Comparison of ENCODE assay signal across 29 mouse cellular contexts in the genomic region with DNA sequence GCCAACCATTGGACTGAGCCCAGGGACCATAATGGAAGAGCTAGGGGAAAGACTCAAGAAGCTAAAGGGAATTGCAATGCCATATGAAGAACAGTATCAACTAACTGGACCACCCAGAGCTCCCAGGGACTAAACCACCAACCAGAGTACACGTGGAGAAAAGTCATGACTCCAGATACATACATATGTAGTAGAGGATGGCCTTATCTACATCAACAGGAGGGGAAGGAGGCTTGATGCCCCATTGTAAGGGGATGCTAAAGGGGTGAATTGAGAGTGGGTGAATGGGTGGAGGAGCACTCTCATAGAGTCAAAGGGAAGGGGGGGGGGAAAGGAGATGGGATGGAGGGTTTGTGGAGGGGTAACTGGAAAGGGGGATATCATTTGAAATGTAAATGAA. TPM values are rescaled to one million over a fixed set of nuclear protein-coding genes. Genes with fewer than 3 reads are reported as not detected.
"Had no signal": no experiment of that assay in that cellular context is flagged by ENCODE, and none has a peak within 500 bp of the region (broad histone marks: within the 10 kb centered on the region; RNA-seq: fewer than 3 reads in every experiment).

No protein-coding gene starts in this region.

- H3K9me3 ChIP-seq: heart, embryonic 13.5 days; heart, embryonic 15.5 days; hindbrain, embryonic 13.5 days; hindbrain, embryonic 15.5 days; kidney, embryonic 15.5 days; limb, embryonic 13.5 days; limb, embryonic 15.5 days had no signal

- H3K9ac ChIP-seq: heart, embryonic 13.5 days; heart, embryonic 15.5 days; hindbrain, embryonic 13.5 days; hindbrain, embryonic 15.5 days; kidney, embryonic 15.5 days; limb, embryonic 13.5 days; limb, embryonic 15.5 days had no signal

- DNase-seq: gastrocnemius, postnatal 14 days; gastrocnemius, postnatal 36 days; heart, adult 11 months; heart, adult 2 months; heart, postnatal 14 days; heart, postnatal 36 days; kidney, adult 11 months; kidney, adult 2 months; kidney, adult 9 months; kidney, postnatal 14 days; kidney, postnatal 36 days; layer of hippocampus, adult 9-11 months; layer of hippocampus, postnatal 36 days; left cerebral cortex, postnatal 4 days had no signal

- H3K27me3 ChIP-seq: heart, embryonic 13.5 days; heart, embryonic 15.5 days; hindbrain, embryonic 13.5 days; hindbrain, embryonic 15.5 days; kidney, embryonic 15.5 days; limb, embryonic 13.5 days; limb, embryonic 15.5 days had no signal

- H3K36me3 ChIP-seq: heart, embryonic 15.5 days; hindbrain, embryonic 13.5 days; hindbrain, embryonic 15.5 days; kidney, embryonic 15.5 days; limb, embryonic 13.5 days; limb, embryonic 15.5 days had no signal

- ATAC-seq: hindbrain, postnatal 0 days; intestine, embryonic 16.5 days had no signal

- H3K4me3 ChIP-seq: heart, adult 2 months; heart, embryonic 13.5 days; heart, embryonic 15.5 days; hindbrain, embryonic 13.5 days; hindbrain, embryonic 15.5 days; kidney, embryonic 15.5 days; limb, embryonic 13.5 days; limb, embryonic 15.5 days had no signal

- H3K4me1 ChIP-seq: heart, embryonic 15.5 days; hindbrain, embryonic 13.5 days; hindbrain, embryonic 15.5 days; limb, embryonic 13.5 days; limb, embryonic 15.5 days had no signal

- H3K4me2 ChIP-seq: heart, embryonic 11.5 days; heart, embryonic 13.5 days; heart, embryonic 15.5 days; hindbrain, embryonic 13.5 days; hindbrain, embryonic 15.5 days; kidney, embryonic 15.5 days; limb, embryonic 13.5 days; limb, embryonic 15.5 days had no signal

- H3K27ac ChIP-seq: heart, adult 2 months; heart, embryonic 13.5 days; heart, embryonic 15.5 days; hindbrain, embryonic 13.5 days; hindbrain, embryonic 15.5 days; hindbrain, postnatal 0 days; kidney, embryonic 15.5 days; kidney, postnatal 0 days; limb, embryonic 13.5 days; limb, embryonic 15.5 days had no signal

RNA-seq across cellular contexts. Expression of a gene that starts 48.1 kb away (rescaled TPM):
- polyA plus RNA-seq: frontal cortex, adult 2 months; gonadal fat pad, adult 2 months; heart, adult 2 months; heart, embryonic 11.5 days; heart, embryonic 15.5 days; intestine, embryonic 14.5 days; intestine, embryonic 16.5 days; kidney, adult 2 months; large intestine, adult 2 months had no signal
